Mouse (Mus musculus) embryonic facial prominence, embryonic 11.5 days (tissue): ENCODE measurements at regions not wholly inside any gene's neighbourhood (a gene's known extent, or its start where the extent isn't known, plus 50 kb on each side); places are given as distances from the start of the nearest gene placed in this dataset.

Experiments
- ATAC-seq: fragments of 200-750 bp; cut with Nextera tagmentation; replicated peaks from 2 replicates; pipeline ENCODE4 v1.8.0; 2017; ENCODE audit warnings: low read depth; ENCODE audit not compliant: insufficient number of reproducible peaks, low FRiP score, low TSS enrichment
- DNase-seq: peaks from one replicate; pipeline ENCODE4 v3.0.0-alpha.2; 2015; ENCODE audit warnings: low spot score
- H3K27ac ChIP-seq: fragments of 300-500 bp; sonication (generic); replicated peaks from 2 replicates; pipeline ENCODE4 v1.5.1; 2014; ENCODE audit warnings: mild to moderate bottlenecking, low read depth, low read length, control low read depth
- H3K27me3 ChIP-seq: fragments of 300-500 bp; sonication (generic); 2 replicates; pipeline ENCODE4 v1.6.1; 2014; ENCODE audit warnings: mild to moderate bottlenecking, low read length, moderate library complexity, mixed read lengths; ENCODE audit not compliant: control insufficient read depth, insufficient read depth
- H3K36me3 ChIP-seq: fragments of 300-500 bp; sonication (generic); replicated peaks from 2 replicates; pipeline ENCODE4 v1.6.1; 2014; ENCODE audit warnings: low read depth, mild to moderate bottlenecking, low read length, moderate library complexity, mixed read lengths; ENCODE audit not compliant: control insufficient read depth, insufficient read depth
- H3K4me1 ChIP-seq: fragments of 300-500 bp; sonication (generic); 2 replicates; pipeline ENCODE4 v1.6.1; 2014; ENCODE audit warnings: low read length, mixed read lengths; ENCODE audit not compliant: control insufficient read depth, insufficient read depth
- H3K4me2 ChIP-seq: fragments of 300-500 bp; sonication (generic); 2 replicates; pipeline ENCODE4 v1.6.1; 2014; ENCODE audit warnings: low read depth, mild to moderate bottlenecking, control low read depth, low read length, moderate library complexity
- H3K4me3 ChIP-seq: fragments of 300-500 bp; sonication (generic); 2 replicates; pipeline ENCODE4 v1.5.1; 2014; ENCODE audit warnings: low read depth, low read length, control low read depth
- H3K9ac ChIP-seq: fragments of 300-500 bp; sonication (generic); replicated peaks from 2 replicates; pipeline ENCODE4 v1.6.1; 2014; ENCODE audit warnings: mild to moderate bottlenecking, control low read depth, low read length
- H3K9me3 ChIP-seq: fragments of 300-500 bp; sonication (generic); replicated peaks from 2 replicates; pipeline ENCODE4 v1.6.1; 2016; ENCODE audit warnings: mild to moderate bottlenecking, low read length, inconsistent platforms, mixed read lengths; ENCODE audit not compliant: control insufficient read depth
- WGBS: fragments of 180-500 bp; shearing (Covaris S2); extraction: QIAGEN DNeasy Blood & Tissue Kit; methylation state at CpG from one replicate; pipeline ENCODE4 v1.1.7; 2014; 5-methylcytosine and 5-hydroxymethylcytosine counted together

DNA sequence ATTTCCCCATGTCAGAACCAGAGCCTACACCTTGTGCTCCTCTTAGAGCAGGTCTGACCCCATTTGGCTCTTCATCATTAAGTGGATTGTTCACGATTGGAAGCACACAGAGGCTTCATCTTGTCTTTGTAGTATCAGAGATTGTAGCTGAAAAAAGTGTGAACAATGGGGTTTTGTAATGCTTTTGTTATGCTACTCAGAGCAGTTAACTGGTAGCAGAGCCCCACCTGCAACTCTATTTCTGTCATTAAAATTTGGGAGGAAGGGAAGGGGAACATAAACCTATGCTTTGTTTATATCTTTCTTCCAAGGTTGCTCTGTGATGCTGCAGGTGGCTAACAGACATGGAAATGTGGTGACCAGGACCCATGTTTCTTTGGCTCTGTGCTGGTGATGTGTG is 404.4 kb downstream of the Frk start:
- DNase-seq, result no peak
- no peak overlapping the region for H3K9ac ChIP-seq
- no peak overlapping the region for H3K27ac ChIP-seq
- H3K4me1 ChIP-seq, result no peaks in the 10 kb centered on the region
- H3K4me3 ChIP-seq, result no peak overlapping the region
- H3K36me3 ChIP-seq, result no peaks in the 10 kb centered on the region
- no peaks in the 10 kb centered on the region for H3K9me3 ChIP-seq
- H3K4me2 ChIP-seq, result no peak overlapping the region
- WGBS, result 49% methylated on average over 1 of the region's 1 CpGs
- no peak for ATAC-seq
- no peaks in the 10 kb centered on the region for H3K27me3 ChIP-seq

DNA sequence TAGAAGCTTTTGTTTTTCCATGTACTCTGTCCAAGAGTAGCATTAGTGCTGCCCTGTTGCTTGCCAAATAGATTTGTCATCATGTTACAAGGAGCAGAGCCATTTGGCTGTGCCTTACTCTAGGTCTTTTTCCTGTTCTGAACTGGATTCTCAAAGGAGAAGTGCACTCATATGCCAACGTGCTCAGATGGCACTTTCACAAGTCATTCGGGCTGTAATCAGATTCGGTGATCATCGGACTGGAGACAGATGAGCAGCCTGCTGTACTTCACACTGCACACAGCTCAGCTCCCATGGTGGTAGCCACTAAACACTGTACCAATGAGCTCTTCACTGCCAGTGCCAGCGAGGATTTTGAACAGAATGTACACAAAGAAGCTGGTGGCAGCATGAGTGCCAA is 421.1 kb downstream of the Frk start:
- no peak for DNase-seq
- 85% methylated on average over 5 of the region's 5 CpGs for WGBS
- H3K9ac ChIP-seq, result no peak overlapping the region
- no peak overlapping the region for H3K4me2 ChIP-seq
- H3K4me3 ChIP-seq, result no peak overlapping the region
- H3K9me3 ChIP-seq, result no peaks in the 10 kb centered on the region
- ATAC-seq, result no peak
- H3K27me3 ChIP-seq, result no peaks in the 10 kb centered on the region
- H3K4me1 ChIP-seq, result no peaks in the 10 kb centered on the region
- H3K36me3 ChIP-seq, result no peaks in the 10 kb centered on the region
- no peak overlapping the region for H3K27ac ChIP-seq

DNA sequence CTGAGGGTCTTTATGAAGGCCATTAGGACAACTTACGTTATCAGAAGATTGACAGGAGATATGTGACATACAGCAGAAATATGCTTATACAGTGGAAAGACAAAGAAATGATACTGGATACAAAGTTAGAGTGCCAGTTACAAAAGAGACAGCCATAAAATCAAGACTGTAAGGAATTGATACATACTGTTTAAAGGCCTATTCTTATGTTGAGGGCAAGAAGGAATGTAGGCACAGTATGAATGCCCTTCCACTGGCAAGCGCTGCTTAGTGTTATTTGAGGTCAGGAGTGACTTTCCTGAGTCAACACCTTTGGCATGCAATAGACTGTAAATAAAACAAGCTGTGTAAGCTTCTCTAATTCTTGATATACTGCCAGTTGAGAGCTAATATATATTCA is 421.5 kb downstream of the Frk start:
- Histone ChIP-seq H3K27ac (no peak overlapping the region), H3K4me3 (no peak overlapping the region), H3K27me3 (no peaks in the 10 kb centered on the region), H3K4me2 (no peak overlapping the region), H3K36me3 (no peaks in the 10 kb centered on the region), H3K9ac (no peak overlapping the region), H3K4me1 (no peaks in the 10 kb centered on the region), H3K9me3 (no peaks in the 10 kb centered on the region)
- ATAC-seq (no peak), DNase-seq (no peak)
- 88% methylated on average over 2 of the region's 2 CpGs for WGBS

DNA sequence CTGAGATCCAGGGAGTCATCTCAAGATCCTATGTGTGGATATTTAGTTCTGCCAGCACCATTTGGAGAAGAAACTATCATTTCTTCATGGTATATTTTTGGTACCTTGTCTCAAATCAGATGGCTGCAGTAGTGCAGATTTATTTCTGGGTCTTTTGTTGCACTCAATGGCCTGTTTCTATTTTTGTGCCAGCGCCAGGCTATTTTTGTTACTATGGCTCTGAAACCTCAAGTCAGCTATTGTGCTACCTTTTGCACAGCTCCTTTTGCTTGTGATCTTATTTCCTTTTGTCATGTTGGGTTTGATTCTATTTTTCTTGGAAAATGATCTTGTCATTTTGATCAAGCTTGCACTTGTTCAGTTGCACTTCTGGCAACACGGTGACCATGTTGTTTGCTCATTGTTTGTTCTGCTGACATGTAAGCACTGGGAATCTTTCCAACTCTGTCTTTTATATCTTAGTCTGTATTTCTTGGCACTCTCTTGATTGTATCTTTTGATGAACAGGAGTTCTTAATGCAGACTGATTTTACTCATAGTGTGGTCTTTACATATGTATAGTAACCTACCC is 429.0 kb downstream of the Frk start:
- no peak overlapping the region for H3K27ac ChIP-seq
- ATAC-seq, result no peak
- H3K4me2 ChIP-seq, result no peak overlapping the region
- no peak for DNase-seq
- 88% methylated on average over 2 of the region's 2 CpGs for WGBS
- H3K9ac ChIP-seq, result no peak overlapping the region
- H3K4me3 ChIP-seq, result no peak overlapping the region
- no peaks in the 10 kb centered on the region for H3K4me1 ChIP-seq
- no peaks in the 10 kb centered on the region for H3K36me3 ChIP-seq
- H3K9me3 ChIP-seq, result no peaks in the 10 kb centered on the region
- H3K27me3 ChIP-seq, result no peaks in the 10 kb centered on the region
